Mouse (Mus musculus): ENCODE data around the gene Cidec. TPM values are rescaled to one million over a fixed set of nuclear protein-coding genes. Genes with fewer than 3 reads are reported as not detected.

Cidec gene
- 31.0 and 31.2 TPM in 2 replicates for polyA plus RNA-seq (2015; fragmentation: Nextera tagmentation; extraction: Ambion mirVana)

GRCm38 (mm10) chr6:113435664-113436205 lies at the start of gene Cidec:
Gene Cidec (minus strand): TSS chr6:113435760.
- H3K9ac ChIP-seq (ENCODE audit: low read length), result no peak within 1 kb of the TSS; the same call in 1 of the 2 replicates
- H3K4me1 ChIP-seq (replicated peaks; ENCODE audit: control insufficient read depth, insufficient read depth), result no peaks in the 10 kb centered on the region
- WGBS, result 79% methylated on average over 9 of the region's 9 CpGs
- peak within 1 kb of the TSS; percentile 79 for H3K27ac ChIP-seq (replicated peaks)
- H3K9me3 ChIP-seq (ENCODE audit: control insufficient read depth, low read length), result no peaks in the 10 kb centered on the region
- no peak within 1 kb of the TSS for H3K4me2 ChIP-seq (replicated peaks; ENCODE audit: low read depth)
- DNase-seq (ENCODE audit: low spot score) (no peak), ATAC-seq (ENCODE audit: low FRiP score, low TSS enrichment) (no peak)
- no peak within 1 kb of the TSS for H3K4me3 ChIP-seq (ENCODE audit: low read depth, low read length)
- no peak for TF ChIP-seq EP300 (optimal IDR thresholded peaks at IDR 0.05)
- no peak for TF ChIP-seq CTCF (IDR thresholded peaks at IDR 0.05; ENCODE audit: low read depth)
- no peaks in the 10 kb centered on the region for H3K27me3 ChIP-seq (ENCODE audit: control insufficient read depth, insufficient read depth, low read length)
- H3K36me3 ChIP-seq (ENCODE audit: control insufficient read depth, insufficient read depth, low read length), result no peaks in the 10 kb centered on the region

DNA sequence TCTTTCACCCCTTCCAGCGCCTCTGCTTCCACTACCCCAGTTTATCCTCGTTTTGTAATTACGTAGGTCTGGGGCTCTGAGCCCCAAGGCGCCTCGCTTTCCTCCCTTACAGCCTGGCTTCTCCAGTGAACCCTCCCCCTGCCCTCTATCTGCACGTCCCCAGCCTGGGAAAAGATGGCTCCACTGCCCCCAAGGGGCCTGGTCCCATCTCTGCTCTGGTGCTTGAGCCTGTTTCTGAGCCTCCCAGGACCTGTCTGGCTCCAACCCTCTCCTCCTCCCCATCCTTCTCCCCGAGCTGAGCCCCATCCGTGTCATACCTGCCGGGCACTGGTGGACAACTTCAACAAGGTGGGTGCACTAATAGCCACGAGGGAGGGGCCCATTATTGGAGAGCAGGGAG lies 48.2 kb upstream of the Cidec start:
- Histone ChIP-seq H3K27me3 (ENCODE audit: control insufficient read depth, insufficient read depth, low read length) (no peaks in the 10 kb centered on the region), H3K9ac (ENCODE audit: low read length) (peak overlapping the region; percentile 60), H3K4me2 (replicated peaks; ENCODE audit: low read depth) (peak overlapping the region; percentile 77), H3K27ac (replicated peaks) (peak overlapping the region; percentile 70), H3K36me3 (ENCODE audit: control insufficient read depth, insufficient read depth, low read length) (no peaks in the 10 kb centered on the region), H3K4me1 (replicated peaks; ENCODE audit: control insufficient read depth, insufficient read depth) (0 out of 2 replicates have a peak, but pooled peaks cover 2% of the 10 kb centered on the region), H3K9me3 (ENCODE audit: control insufficient read depth, low read length) (no peaks in the 10 kb centered on the region), H3K4me3 (ENCODE audit: low read depth, low read length) (peak overlapping the region; percentile 47)
- TF ChIP-seq CTCF (IDR thresholded peaks at IDR 0.05; ENCODE audit: low read depth), result peak; percentile 29
- TF ChIP-seq EP300 (optimal IDR thresholded peaks at IDR 0.05), result no peak
- 12% methylated on average over 10 of the region's 10 CpGs for WGBS
- DNase-seq (ENCODE audit: low spot score) (no peak), ATAC-seq (ENCODE audit: low FRiP score, low TSS enrichment) (no peak)

- no peaks in the 10 kb centered on the region for H3K36me3 ChIP-seq (ENCODE audit: control insufficient read depth, insufficient read depth, low read length)
- no peaks in the 10 kb centered on the region for H3K27me3 ChIP-seq (ENCODE audit: control insufficient read depth, insufficient read depth, low read length)
- WGBS, result 2% methylated on average over 26 of the region's 26 CpGs
- peak within 1 kb of the TSS; percentile 81 for H3K27ac ChIP-seq (replicated peaks)
- peak within 1 kb of the TSS; percentile 47 for H3K4me3 ChIP-seq (ENCODE audit: low read depth, low read length)
- no peaks in the 10 kb centered on the region for H3K9me3 ChIP-seq (ENCODE audit: control insufficient read depth, low read length)
- DNase-seq (ENCODE audit: low spot score) (peak; percentile 97), ATAC-seq (ENCODE audit: low FRiP score, low TSS enrichment) (peak; percentile 92)
- peak within 1 kb of the TSS; percentile 77 for H3K4me2 ChIP-seq (replicated peaks; ENCODE audit: low read depth)
- H3K9ac ChIP-seq (ENCODE audit: low read length), result peak within 1 kb of the TSS; percentile 60
- TF ChIP-seq CTCF (IDR thresholded peaks at IDR 0.05; ENCODE audit: low read depth) (no peak; the same call in 1 of the 2 replicates), EP300 (optimal IDR thresholded peaks at IDR 0.05) (no peak)
- H3K4me1 ChIP-seq (replicated peaks; ENCODE audit: control insufficient read depth, insufficient read depth), result 0 out of 2 replicates have a peak, but pooled peaks cover 2% of the 10 kb centered on the region
Measured at GRCm38 (mm10) chr6:113483100-113483615, 47.6 kb upstream of the Cidec start, which contains the start of gene Creld1. Gene Creld1 (plus strand): TSS chr6:113483297.

DNA sequence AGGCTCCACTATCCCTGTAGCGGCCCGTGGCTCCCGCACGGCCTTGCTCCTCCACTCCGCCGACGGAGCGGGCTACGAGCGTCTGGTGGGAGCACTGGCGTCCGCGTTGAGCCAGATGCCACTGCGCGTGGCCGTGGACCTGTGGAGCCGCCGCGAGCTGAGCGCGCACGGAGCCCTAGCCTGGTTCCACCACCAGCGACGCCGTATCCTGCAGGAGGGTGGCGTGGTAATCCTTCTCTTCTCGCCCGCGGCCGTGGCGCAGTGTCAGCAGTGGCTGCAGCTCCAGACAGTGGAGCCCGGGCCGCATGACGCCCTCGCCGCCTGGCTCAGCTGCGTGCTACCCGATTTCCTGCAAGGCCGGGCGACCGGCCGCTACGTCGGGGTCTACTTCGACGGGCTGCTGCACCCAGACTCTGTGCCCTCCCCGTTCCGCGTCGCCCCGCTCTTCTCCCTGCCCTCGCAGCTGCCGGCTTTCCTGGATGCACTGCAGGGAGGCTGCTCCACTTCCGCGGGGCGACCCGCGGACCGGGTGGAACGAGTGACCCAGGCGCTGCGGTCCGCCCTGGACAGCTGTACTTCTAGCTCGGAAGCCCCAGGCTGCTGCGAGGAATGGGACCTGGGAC lies 47.0 kb upstream of the Cidec start:
- peak; percentile 40 for ATAC-seq (ENCODE audit: low FRiP score, low TSS enrichment)
- Histone ChIP-seq H3K9ac (ENCODE audit: low read length) (peak overlapping the region; percentile 59), H3K36me3 (ENCODE audit: control insufficient read depth, insufficient read depth, low read length) (no peaks in the 10 kb centered on the region), H3K4me1 (replicated peaks; ENCODE audit: control insufficient read depth, insufficient read depth) (0 out of 2 replicates have a peak, but pooled peaks cover 2% of the 10 kb centered on the region), H3K27me3 (ENCODE audit: control insufficient read depth, insufficient read depth, low read length) (no peaks in the 10 kb centered on the region), H3K4me3 (ENCODE audit: low read depth, low read length) (peak overlapping the region; percentile 47), H3K27ac (replicated peaks) (peak overlapping the region; percentile 81), H3K9me3 (ENCODE audit: control insufficient read depth, low read length) (no peaks in the 10 kb centered on the region), H3K4me2 (replicated peaks; ENCODE audit: low read depth) (peak overlapping the region; percentile 77)
- TF ChIP-seq EP300 (optimal IDR thresholded peaks at IDR 0.05) (no peak), CTCF (IDR thresholded peaks at IDR 0.05; ENCODE audit: low read depth) (peak; percentile 33; the same call in 1 of the 2 replicates)
- 5% methylated on average over 56 of the region's 65 CpGs for WGBS
- DNase-seq (ENCODE audit: low spot score), result peak; percentile 69

GRCm38 (mm10) chr6:113480555-113481373 lies 45.2 kb upstream of the Cidec start:
- H3K27me3 ChIP-seq (ENCODE audit: control insufficient read depth, insufficient read depth, low read length), result no peaks in the 10 kb centered on the region
- DNase-seq (ENCODE audit: low spot score) (peak; percentile 65), ATAC-seq (ENCODE audit: low FRiP score, low TSS enrichment) (peak; percentile 44)
- TF ChIP-seq CTCF (IDR thresholded peaks at IDR 0.05; ENCODE audit: low read depth) (no peak), EP300 (optimal IDR thresholded peaks at IDR 0.05) (no peak)
- H3K4me3 ChIP-seq (ENCODE audit: low read depth, low read length), result no peak overlapping the region
- no peak overlapping the region for H3K4me2 ChIP-seq (replicated peaks; ENCODE audit: low read depth)
- H3K9ac ChIP-seq (ENCODE audit: low read length), result no peak overlapping the region
- no peaks in the 10 kb centered on the region for H3K9me3 ChIP-seq (ENCODE audit: control insufficient read depth, low read length)
- 0 out of 2 replicates have a peak, but pooled peaks cover 2% of the 10 kb centered on the region for H3K4me1 ChIP-seq (replicated peaks; ENCODE audit: control insufficient read depth, insufficient read depth)
- 45% methylated on average over 18 of the region's 18 CpGs for WGBS
- no peaks in the 10 kb centered on the region for H3K36me3 ChIP-seq (ENCODE audit: control insufficient read depth, insufficient read depth, low read length)
- peak overlapping the region; percentile 53 for H3K27ac ChIP-seq (replicated peaks)
